Mouse (Mus musculus): ENCODE results near the gene Tll2. TPM values are rescaled to one million over a fixed set of nuclear protein-coding genes. Genes with fewer than 3 reads are reported as not detected.

Tll2 gene
- polyA plus RNA-seq, 1 experiment from 2014 or later = 1.1 TPM

GRCm38 (mm10) chr19:41039110-41039509 is 167.5 kb downstream of the Tll2 start:
- no peak for ATAC-seq (ENCODE audit: low FRiP score, low read depth)
- H3K27me3 ChIP-seq = no peaks in the 10 kb centered on the region
- no peak overlapping the region for H3K4me3 ChIP-seq
- WGBS = 84% methylated on average over 7 of the region's 7 CpGs
- no peak overlapping the region for H3K4me2 ChIP-seq (replicated peaks)
- H3K4me1 ChIP-seq = no peaks in the 10 kb centered on the region
- no peaks in the 10 kb centered on the region for H3K9me3 ChIP-seq
- no peak overlapping the region for H3K27ac ChIP-seq (replicated peaks)
- H3K36me3 ChIP-seq = no peaks in the 10 kb centered on the region
- no peak overlapping the region for H3K9ac ChIP-seq (replicated peaks)

GRCm38 (mm10) chr19:41035809-41036551 is 170.7 kb downstream of the Tll2 start:
- H3K4me3 ChIP-seq = no peak overlapping the region
- no peaks in the 10 kb centered on the region for H3K27me3 ChIP-seq
- no peaks in the 10 kb centered on the region for H3K36me3 ChIP-seq
- H3K4me1 ChIP-seq = no peaks in the 10 kb centered on the region
- 81% methylated on average over 4 of the region's 4 CpGs for WGBS
- no peaks in the 10 kb centered on the region for H3K9me3 ChIP-seq
- H3K4me2 ChIP-seq (replicated peaks) = no peak overlapping the region
- no peak overlapping the region for H3K27ac ChIP-seq (replicated peaks)
- no peak overlapping the region for H3K9ac ChIP-seq (replicated peaks)
- ATAC-seq (ENCODE audit: low FRiP score, low read depth) = no peak

Other genes with a start within 250 kb of the Tll2 start
- gene Blnk, start 212.3 kb downstream of the Tll2 start, polyA plus RNA-seq (2016; fragmentation: Nextera tagmentation; extraction: Ambion mirVana) = 0.20 and 0.26 TPM in 2 replicates
- 0.09 and 0.26 TPM in 2 replicates for gene Dntt, start 177.6 kb downstream of the Tll2 start, polyA plus RNA-seq (2016; fragmentation: Nextera tagmentation; extraction: Ambion mirVana)
- not detected in 2 replicates for gene Opalin, start 129.7 kb downstream of the Tll2 start, polyA plus RNA-seq (2016; fragmentation: Nextera tagmentation; extraction: Ambion mirVana)
- 118 and 135 TPM in 2 replicates for gene Tm9sf3, start 57.2 kb upstream of the Tll2 start, polyA plus RNA-seq (2016; fragmentation: Nextera tagmentation; extraction: Ambion mirVana)
- 3.5 and 5.6 TPM in 2 replicates for gene Pik3ap1, start 178.3 kb upstream of the Tll2 start, polyA plus RNA-seq (2016; fragmentation: Nextera tagmentation; extraction: Ambion mirVana)